Mouse (Mus musculus): ENCODE data around the gene Rpp21. TPM values are rescaled to one million over a fixed set of nuclear protein-coding genes. Genes with fewer than 3 reads are reported as not detected.
A peak's percentile ranks its signal among the peaks of the same experiment; 100 is the strongest.

Rpp21 gene
- polyA plus RNA-seq, 1 experiment = not detected

GRCm38 (mm10) chr17:36224451-36224850 is 33.4 kb downstream of the Rpp21 start:
- 58% methylated on average over 3 of the region's 3 CpGs for WGBS
- Histone ChIP-seq H3K27ac (ENCODE audit: insufficient read depth, low read depth, low read length) (no peak overlapping the region), H3K4me1 (ENCODE audit: control insufficient read depth, insufficient read depth, low read length) (peaks cover 4% of the 10 kb centered on the region; the same call in 1 of the 2 replicates), H3K4me3 (ENCODE audit: insufficient read depth, low read depth, low read length) (no peak overlapping the region)
- TF ChIP-seq POLR2A (IDR thresholded peaks at IDR 0.05; ENCODE audit: insufficient read depth, low read depth, low read length) = no peak
- no peak for TF ChIP-seq CTCF (IDR thresholded peaks at IDR 0.05; ENCODE audit: insufficient read depth, low read depth, low read length)

GRCm38 (mm10) chr17:36218594-36219155 is 39.2 kb downstream of the Rpp21 start:
- no peak overlapping the region for H3K4me3 ChIP-seq (ENCODE audit: insufficient read depth, low read depth, low read length)
- 58% methylated on average over 5 of the region's 5 CpGs for WGBS
- H3K4me1 ChIP-seq (ENCODE audit: control insufficient read depth, insufficient read depth, low read length) = peaks cover 10% of the 10 kb centered on the region; the same call in 1 of the 2 replicates
- no peak overlapping the region for H3K27ac ChIP-seq (ENCODE audit: insufficient read depth, low read depth, low read length)
- TF ChIP-seq POLR2A (IDR thresholded peaks at IDR 0.05; ENCODE audit: insufficient read depth, low read depth, low read length) (no peak), CTCF (IDR thresholded peaks at IDR 0.05; ENCODE audit: insufficient read depth, low read depth, low read length) (no peak)

GRCm38 (mm10) chr17:36215586-36215985 is 42.3 kb downstream of the Rpp21 start:
- H3K27ac ChIP-seq (ENCODE audit: insufficient read depth, low read depth, low read length) = no peak overlapping the region
- peaks cover 10% of the 10 kb centered on the region; the same call in 1 of the 2 replicates for H3K4me1 ChIP-seq (ENCODE audit: control insufficient read depth, insufficient read depth, low read length)
- TF ChIP-seq CTCF (IDR thresholded peaks at IDR 0.05; ENCODE audit: insufficient read depth, low read depth, low read length) (no peak), POLR2A (IDR thresholded peaks at IDR 0.05; ENCODE audit: insufficient read depth, low read depth, low read length) (no peak)
- no peak overlapping the region for H3K4me3 ChIP-seq (ENCODE audit: insufficient read depth, low read depth, low read length)
- 3% methylated on average over 20 of the region's 20 CpGs for whole genome bisulfite sequencing

- no peak overlapping the region for H3K27ac ChIP-seq (ENCODE audit: insufficient read depth, low read depth, low read length)
- TF ChIP-seq CTCF (IDR thresholded peaks at IDR 0.05; ENCODE audit: insufficient read depth, low read depth, low read length) = no peak
- no peak for TF ChIP-seq POLR2A (IDR thresholded peaks at IDR 0.05; ENCODE audit: insufficient read depth, low read depth, low read length)
These were observed 51.0 kb downstream of the Rpp21 start for GRCm38 (mm10) chr17:36206846-36207245.

GRCm38 (mm10) chr17:36205862-36206261 is 52.0 kb downstream of the Rpp21 start:
- H3K4me1 ChIP-seq (ENCODE audit: control insufficient read depth, insufficient read depth, low read length) = peaks cover 12% of the 10 kb centered on the region
- H3K4me3 ChIP-seq (ENCODE audit: insufficient read depth, low read depth, low read length) = peak overlapping the region; percentile 35
- no peak for TF ChIP-seq CTCF (IDR thresholded peaks at IDR 0.05; ENCODE audit: insufficient read depth, low read depth, low read length)
- no peak for TF ChIP-seq POLR2A (IDR thresholded peaks at IDR 0.05; ENCODE audit: insufficient read depth, low read depth, low read length)
- 2% methylated on average over 41 of the region's 41 CpGs for WGBS
- no peak overlapping the region for H3K27ac ChIP-seq (ENCODE audit: insufficient read depth, low read depth, low read length)

More at GRCm38 (mm10) chr17:36206846-36207245, 51.0 kb downstream of the Rpp21 start:
- Histone ChIP-seq H3K4me1 (ENCODE audit: control insufficient read depth, insufficient read depth, low read length) (peaks cover 12% of the 10 kb centered on the region), H3K4me3 (ENCODE audit: insufficient read depth, low read depth, low read length) (no peak overlapping the region)

Other genes with a start within 250 kb of the Rpp21 start
- not detected in 2 replicates for gene H2-T24, start 237.5 kb downstream of the Rpp21 start, polyA plus RNA-seq (2012; ENCODE audit: insufficient read depth, insufficient read length, low replicate concordance, missing spikeins)
- 151 TPM in 1 of 2 replicates, not detected in the other for gene H2-T23, start 225.2 kb downstream of the Rpp21 start, polyA plus RNA-seq (2012; ENCODE audit: insufficient read depth, insufficient read length, low replicate concordance, missing spikeins)
- gene H2-T22, start 215.3 kb downstream of the Rpp21 start, polyA plus RNA-seq (2012; ENCODE audit: insufficient read depth, insufficient read length, low replicate concordance, missing spikeins) = not detected in 2 replicates
- not detected in 2 replicates for gene Gm6034, start 215.1 kb downstream of the Rpp21 start, polyA plus RNA-seq (2012; ENCODE audit: insufficient read depth, insufficient read length, low replicate concordance, missing spikeins)
- not detected in 2 replicates for gene Gm11127, start 199.7 kb downstream of the Rpp21 start, polyA plus RNA-seq (2012; ENCODE audit: insufficient read depth, insufficient read length, low replicate concordance, missing spikeins)
- not detected in 2 replicates for gene Gm19684, start 136.4 kb downstream of the Rpp21 start, polyA plus RNA-seq (2012; ENCODE audit: insufficient read depth, insufficient read length, low replicate concordance, missing spikeins)
- not detected in 2 replicates for gene Gm7030, start 128.6 kb downstream of the Rpp21 start, polyA plus RNA-seq (2012; ENCODE audit: insufficient read depth, insufficient read length, low replicate concordance, missing spikeins)
- gene Gm8909, start 89.5 kb downstream of the Rpp21 start, polyA plus RNA-seq (2012; ENCODE audit: insufficient read depth, insufficient read length, low replicate concordance, missing spikeins) = not detected in 2 replicates
- not detected in 2 replicates for gene H2-T3, start 67.8 kb downstream of the Rpp21 start, polyA plus RNA-seq (2012; ENCODE audit: insufficient read depth, insufficient read length, low replicate concordance, missing spikeins)
- not detected in 2 replicates for gene Trim39, start 14.2 kb upstream of the Rpp21 start, polyA plus RNA-seq (2012; ENCODE audit: insufficient read depth, insufficient read length, low replicate concordance, missing spikeins)
- not detected in 2 replicates for gene H2-M10.2, start 28.4 kb upstream of the Rpp21 start, polyA plus RNA-seq (2012; ENCODE audit: insufficient read depth, insufficient read length, low replicate concordance, missing spikeins)
- gene H2-M10.1, start 68.1 kb upstream of the Rpp21 start, polyA plus RNA-seq (2012; ENCODE audit: insufficient read depth, insufficient read length, low replicate concordance, missing spikeins) = not detected in 2 replicates
- not detected in 2 replicates for gene H2-M10.3, start 110.3 kb upstream of the Rpp21 start, polyA plus RNA-seq (2012; ENCODE audit: insufficient read depth, insufficient read length, low replicate concordance, missing spikeins)
- gene H2-M10.4, start 204.3 kb upstream of the Rpp21 start, polyA plus RNA-seq (2012; ENCODE audit: insufficient read depth, insufficient read length, low replicate concordance, missing spikeins) = not detected in 2 replicates